Mouse (Mus musculus) MEL (cell line): ENCODE measurements at regions not wholly inside any gene's neighbourhood (a gene's known extent, or its start where the extent isn't known, plus 50 kb on each side); places are given as distances from the start of the nearest gene placed in this dataset.
"Not testable (repeated sequence)": the region's sequence is repeated elsewhere in the genome, so short reads cannot be mapped to it uniquely, and the experiment has no call there.

Experiments
- DNase-seq: peaks from one replicate; pipeline ENCODE4 v3.0.0; 2011; ENCODE audit warnings: low read depth, low spot score
- H3K27ac ChIP-seq: 2 replicates; pipeline ENCODE4 v1.5.1; 2012; ENCODE audit warnings: low read depth, mild to moderate bottlenecking, control low read depth, low read length, moderate library complexity; ENCODE audit not compliant: control insufficient read depth
- H3K27me3 ChIP-seq, 2 experiments: fragments of 150-350 bp in 1 of 2; sonication (generic) in 1 of 2; 2 replicates each; pipeline ENCODE4 v1.6.1; 2012; ENCODE audit warnings: low read length in 2 of 2, mild to moderate bottlenecking in 2 of 2, improper control_type of control experiment in 1 of 2, moderate library complexity in 1 of 2; ENCODE audit not compliant: insufficient read depth in 2 of 2, control insufficient read depth in 1 of 2
- H3K36me3 ChIP-seq, 2 experiments: 2 replicates each; pipeline ENCODE4 v1.6.1; 2012 to 2014; ENCODE audit warnings: low read length in 2 of 2, improper control_type of control experiment in 1 of 2, inconsistent platforms in 1 of 2, mild to moderate bottlenecking in 1 of 2; ENCODE audit not compliant: insufficient read depth in 2 of 2, control insufficient read depth in 1 of 2
- H3K4me1 ChIP-seq, 2 experiments: fragments of 150-350 bp in 1 of 2; sonication (generic) in 1 of 2; 2 replicates each; pipeline ENCODE4 v1.6.1; 2012; ENCODE audit warnings: low read length in 2 of 2, improper control_type of control experiment in 1 of 2, mild to moderate bottlenecking in 1 of 2; ENCODE audit not compliant: insufficient read depth in 2 of 2, control insufficient read depth in 1 of 2
- H3K4me3 ChIP-seq, 2 experiments: fragments of 150-350 bp in 1 of 2; sonication (generic) in 1 of 2; 2 replicates each; pipeline ENCODE4 v1.5.1; 2012; ENCODE audit warnings: low read depth in 2 of 2, low read length in 2 of 2, mild to moderate bottlenecking in 2 of 2, moderate library complexity in 2 of 2, control low read depth in 1 of 2, improper control_type of control experiment in 1 of 2; ENCODE audit not compliant: control insufficient read depth in 1 of 2, insufficient read depth in 1 of 2
- H3K79me2 ChIP-seq: 2 replicates; pipeline ENCODE4 v1.6.1; 2012; ENCODE audit warnings: mild to moderate bottlenecking, low read length, moderate library complexity; ENCODE audit not compliant: control insufficient read depth, poor library complexity, insufficient read depth
- H3K9ac ChIP-seq: 2 replicates; pipeline ENCODE4 v1.6.1; 2012; ENCODE audit warnings: low read depth, mild to moderate bottlenecking, control low read depth, low read length, moderate library complexity; ENCODE audit not compliant: control insufficient read depth, poor library complexity, severe bottlenecking
- H3K9me3 ChIP-seq: fragments of 150-350 bp; sonication (generic); replicated peaks from 2 replicates; pipeline ENCODE4 v1.6.1; 2012; ENCODE audit warnings: mild to moderate bottlenecking, low read length, improper control_type of control experiment, moderate library complexity; ENCODE audit not compliant: insufficient read depth
- CHD1 ChIP-seq: IDR thresholded peaks from 2 replicates; pipeline ENCODE4 v1.6.1; 2012; ENCODE audit warnings: low read depth, mild to moderate bottlenecking, inconsistent platforms, low read length, improper control_type of control experiment
- GATA1 ChIP-seq: IDR thresholded peaks from 2 replicates; pipeline ENCODE4 v1.6.1; 2011; ENCODE audit warnings: low read depth, low read length, improper control_type of control experiment
- JUND ChIP-seq: IDR thresholded peaks from 2 replicates; pipeline ENCODE4 v1.6.1; 2011; ENCODE audit warnings: low read depth, mild to moderate bottlenecking, improper control_type of control experiment, low read length
- KAT2A ChIP-seq: conservative IDR thresholded peaks from 2 replicates; pipeline ENCODE4 v1.6.1; 2012; ENCODE audit warnings: low read depth, low read length, improper control_type of control experiment, inconsistent platforms
- MAX ChIP-seq: IDR thresholded peaks from 2 replicates; pipeline ENCODE4 v1.6.1; 2011; ENCODE audit warnings: low read length, improper control_type of control experiment
- MEF2A ChIP-seq: IDR thresholded peaks from 2 replicates; pipeline ENCODE4 v1.6.1; 2014; ENCODE audit warnings: low read depth, mild to moderate bottlenecking, inconsistent platforms, low read length, improper control_type of control experiment; ENCODE audit not compliant: poor library complexity, insufficient replicate concordance, severe bottlenecking; ENCODE audit errors: extremely low read depth
- NELFE ChIP-seq: IDR thresholded peaks from 2 replicates; pipeline ENCODE4 v1.6.1; 2011; ENCODE audit warnings: low read depth, low read length, improper control_type of control experiment
- POLR2A ChIP-seq, 2 experiments: IDR thresholded peaks; 2 replicates each; pipeline ENCODE4 v1.6.1; 2011 to 2012; ENCODE audit warnings: low read length in 2 of 2, mild to moderate bottlenecking in 2 of 2, control low read depth in 1 of 2, improper control_type of control experiment in 1 of 2, low read depth in 1 of 2, moderate library complexity in 1 of 2; ENCODE audit not compliant: control insufficient read depth in 1 of 2, insufficient read depth in 1 of 2, poor library complexity in 1 of 2
- POLR2AphosphoS5 ChIP-seq: IDR thresholded peaks from 2 replicates; pipeline ENCODE4 v1.6.1; 2012; ENCODE audit warnings: low read depth, borderline replicate concordance, mild to moderate bottlenecking, inconsistent platforms, low read length, moderate library complexity, mixed read lengths
- RCOR1 ChIP-seq: IDR thresholded peaks from 2 replicates; pipeline ENCODE4 v1.6.1; 2012; ENCODE audit warnings: low read depth, mild to moderate bottlenecking, inconsistent platforms, low read length, improper control_type of control experiment
- SIN3A ChIP-seq: IDR thresholded peaks from 2 replicates; pipeline ENCODE4 v1.6.1; 2012; ENCODE audit warnings: low read length, improper control_type of control experiment, inconsistent platforms
- TBP ChIP-seq: IDR thresholded peaks from 2 replicates; pipeline ENCODE4 v1.8.0; 2011; ENCODE audit warnings: low read depth, low read length, improper control_type of control experiment
- ZKSCAN1 ChIP-seq: IDR thresholded peaks from 2 replicates; pipeline ENCODE4 v1.6.1; 2012; ENCODE audit warnings: low read depth, mild to moderate bottlenecking, inconsistent platforms, low read length, improper control_type of control experiment, moderate library complexity

GRCm38 (mm10) chr15:90882349-90882748 lies 167.4 kb downstream of the Kif21a start:
- DNase-seq, H3K4me1 ChIP-seq, H3K4me3 ChIP-seq, H3K27ac ChIP-seq, H3K36me3 ChIP-seq, H3K27me3 ChIP-seq, H3K9ac ChIP-seq, H3K9me3 ChIP-seq, H3K79me2 ChIP-seq: not testable (repeated sequence)

GRCm38 (mm10) chr15:90869452-90869851 lies 180.3 kb downstream of the Kif21a start:
- H3K27ac ChIP-seq = no peak overlapping the region
- H3K27me3 ChIP-seq = no peaks in the 10 kb centered on the region
- no peak overlapping the region for H3K4me3 ChIP-seq
- no peak overlapping the region for H3K9ac ChIP-seq
- H3K9me3 ChIP-seq = no peaks in the 10 kb centered on the region
- TF ChIP-seq GATA1 (no peak), POLR2A (IDR thresholded peaks at IDR 0.05; ENCODE audit: control insufficient read depth in 1 of 2, insufficient read depth in 1 of 2, low read depth in 1 of 2, low read length in 2 of 2, poor library complexity in 1 of 2) (no peak), CHD1 (no peak), ZKSCAN1 (no peak), SIN3A (no peak), NELFE (no peak), RCOR1 (no peak), POLR2AphosphoS5 (no peak), MAX (no peak), JUND (no peak), MEF2A (no peak), KAT2A (no peak), TBP (no peak)
- DNase-seq = no peak
- no peaks in the 10 kb centered on the region for H3K36me3 ChIP-seq
- H3K79me2 ChIP-seq = no peaks in the 10 kb centered on the region
- no peaks in the 10 kb centered on the region for H3K4me1 ChIP-seq

- not testable (repeated sequence) for H3K27me3 ChIP-seq, H3K4me3 ChIP-seq, H3K9ac ChIP-seq, H3K36me3 ChIP-seq, H3K9me3 ChIP-seq, DNase-seq, H3K27ac ChIP-seq, H3K4me1 ChIP-seq, H3K79me2 ChIP-seq
Observed at GRCm38 (mm10) chr15:90853763-90854162, 174.5 kb upstream of the Cpne8 start.
